Mouse (Mus musculus): ENCODE measurements around the gene Pcp4.
A peak's percentile ranks its signal among the peaks of the same experiment; 100 is the strongest.
"Not testable (repeated sequence)": the region's sequence is repeated elsewhere in the genome, so short reads cannot be mapped to it uniquely, and the experiment has no call there.

Pcp4 gene

GRCm38 (mm10) chr16:96467445-96467844 lies at the start of gene Pcp4:
Pcp4 (plus strand) TSS chr16:96467606.
- peak; percentile 80 for DNase-seq

GRCm38 (mm10) chr16:96425044-96425443 lies 42.4 kb upstream of the Pcp4 start:
- DNase-seq, result no peak

GRCm38 (mm10) chr16:96426671-96427070 lies 40.7 kb upstream of the Pcp4 start:
- no peak for DNase-seq

GRCm38 (mm10) chr16:96429046-96429445 lies 38.4 kb upstream of the Pcp4 start:
- DNase-seq, result no peak

GRCm38 (mm10) chr16:96433266-96433665 lies 34.1 kb upstream of the Pcp4 start:
- no peak for DNase-seq

GRCm38 (mm10) chr16:96434024-96434785 lies 33.2 kb upstream of the Pcp4 start:
- no peak for DNase-seq

- DNase-seq, result no peak
These were observed 28.5 kb upstream of the Pcp4 start for GRCm38 (mm10) chr16:96438946-96439345.

GRCm38 (mm10) chr16:96439682-96440081 lies 27.7 kb upstream of the Pcp4 start:
- DNase-seq, result no peak

- DNase-seq, result no peak
These were observed 26.5 kb upstream of the Pcp4 start for GRCm38 (mm10) chr16:96440871-96441270.

GRCm38 (mm10) chr16:96441826-96442225 lies 25.6 kb upstream of the Pcp4 start:
- no peak for DNase-seq

GRCm38 (mm10) chr16:96443468-96443867 lies 23.9 kb upstream of the Pcp4 start, which contains the start of gene Itgb2l:
Itgb2l (minus strand) TSS chr16:96443619.
- DNase-seq, result no peak

GRCm38 (mm10) chr16:96450871-96451270 lies 16.5 kb upstream of the Pcp4 start:
- DNase-seq, result not testable (repeated sequence)

GRCm38 (mm10) chr16:96454086-96454485 lies 13.3 kb upstream of the Pcp4 start:
- no peak for DNase-seq

GRCm38 (mm10) chr16:96457612-96458011 lies 9.8 kb upstream of the Pcp4 start:
- DNase-seq, result no peak

- DNase-seq, result no peak
These were observed 8.1 kb upstream of the Pcp4 start for GRCm38 (mm10) chr16:96459356-96459755.

GRCm38 (mm10) chr16:96460788-96461187 lies 6.6 kb upstream of the Pcp4 start:
- DNase-seq, result no peak

- no peak for DNase-seq
These were observed 605 bp downstream of the Pcp4 start for GRCm38 (mm10) chr16:96468011-96468410.

GRCm38 (mm10) chr16:96468698-96469097 lies 1.3 kb downstream of the Pcp4 start:
- DNase-seq, result no peak

GRCm38 (mm10) chr16:96469640-96470039 lies 2.2 kb downstream of the Pcp4 start:
- peak; percentile 10 for DNase-seq

GRCm38 (mm10) chr16:96472361-96472760 lies 5.0 kb downstream of the Pcp4 start:
- peak; percentile 4 for DNase-seq

GRCm38 (mm10) chr16:96472816-96473215 lies 5.4 kb downstream of the Pcp4 start:
- no peak for DNase-seq

- DNase-seq, result no peak
These were observed 6.8 kb downstream of the Pcp4 start for GRCm38 (mm10) chr16:96474185-96474584.

- no peak for DNase-seq
These were observed 14.4 kb downstream of the Pcp4 start for GRCm38 (mm10) chr16:96481791-96482190.

GRCm38 (mm10) chr16:96487007-96487684 lies 19.7 kb downstream of the Pcp4 start:
- no peak for DNase-seq

Data from kidney, adult 9 months (tissue).